Mouse (Mus musculus): Measurements from ENCODE around the gene Atp1a2.

The Atp1a2 gene

DNA sequence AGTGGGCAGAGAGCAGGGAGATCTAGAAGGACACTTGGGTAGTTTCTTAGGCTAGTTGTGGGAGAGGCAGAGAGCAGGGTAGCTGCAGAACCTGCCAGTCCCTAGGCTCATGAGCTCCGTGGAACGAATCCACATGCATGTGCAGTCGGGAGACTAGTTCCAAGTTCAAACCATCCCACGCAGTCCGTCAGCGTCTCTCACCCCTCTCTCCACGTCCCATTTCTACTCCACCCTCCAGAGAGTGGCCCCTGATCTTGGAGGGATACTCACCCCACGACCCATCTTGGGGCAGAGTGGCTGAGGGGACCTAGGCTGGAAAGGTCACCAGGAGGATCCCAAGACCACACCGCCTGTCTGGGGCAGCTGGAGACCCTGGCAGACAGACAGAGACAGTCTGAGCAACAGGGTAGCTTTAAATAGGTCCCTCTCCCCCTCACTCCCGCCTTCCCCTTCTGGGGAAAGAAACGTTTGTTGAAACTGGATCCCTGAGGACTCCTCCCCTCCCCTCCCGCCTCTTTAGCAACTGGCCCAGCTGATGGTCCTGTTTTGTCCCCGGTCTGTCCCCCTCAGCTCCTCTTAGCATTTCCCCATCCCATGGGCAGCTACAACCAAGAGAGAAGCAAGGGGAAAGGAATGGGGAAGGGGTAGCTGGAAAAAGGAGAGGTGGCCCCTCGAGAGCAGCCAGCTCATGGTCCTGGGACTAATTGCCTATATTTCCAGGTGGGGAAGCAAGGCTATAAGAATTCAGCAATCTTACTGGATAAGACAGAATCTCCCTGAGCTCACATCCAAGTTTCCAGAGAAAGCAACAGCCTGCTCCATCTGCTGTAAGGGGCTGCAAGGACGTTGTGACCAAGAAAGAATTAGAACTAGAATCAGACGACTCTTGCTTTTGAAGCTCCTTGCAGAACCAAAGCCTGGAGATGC, at the start of gene Atp1a2:
Atp1a2 (minus strand) TSS at position 454 of the 927 bp plus-strand sequence.
- in situ Hi-C loops (cut with MboI, MseI): no loop called here

DNA sequence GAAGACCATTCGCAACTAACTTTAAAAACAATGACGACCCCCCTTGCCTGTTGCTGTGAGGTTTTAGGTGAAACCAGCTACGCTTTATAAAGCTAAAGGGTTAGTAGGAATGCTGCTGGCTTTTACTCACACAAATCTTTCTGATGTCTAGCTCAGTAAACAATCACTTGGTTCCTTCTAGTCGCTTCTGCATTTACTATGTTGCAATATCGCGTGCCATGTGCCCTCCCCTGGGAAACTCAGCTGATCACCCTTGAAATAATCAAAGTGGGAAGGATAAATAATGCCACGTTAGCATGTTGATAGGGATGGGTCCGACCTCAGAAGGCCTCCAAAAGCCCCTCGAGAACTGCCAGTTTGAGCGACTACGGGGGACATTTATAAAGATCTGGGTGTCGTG, 49.5 kb upstream of the Atp1a2 start:
- in situ Hi-C loops (cut with MboI, MseI): no loop called here

DNA sequence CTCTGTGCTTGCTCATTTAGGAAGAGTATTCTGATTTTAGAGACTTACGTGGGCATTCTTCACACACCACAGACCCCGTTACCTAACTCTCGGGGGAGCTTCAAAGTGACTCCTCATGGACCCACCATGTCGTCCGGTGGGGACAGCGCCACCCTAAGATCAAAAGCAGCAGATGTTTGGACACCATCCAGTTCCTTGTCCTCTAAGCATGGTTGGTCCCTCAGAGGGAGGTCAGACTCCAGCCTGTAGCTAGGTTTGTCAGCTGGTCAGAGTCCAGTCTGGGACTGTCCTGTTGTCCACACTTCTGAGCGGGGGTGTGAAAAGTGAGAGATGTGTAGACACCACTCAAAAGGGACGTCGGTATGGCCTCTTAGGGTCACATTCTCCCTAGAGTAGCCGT, 48.8 kb upstream of the Atp1a2 start:
- in situ Hi-C loops (cut with MboI, MseI): no loop called here

DNA sequence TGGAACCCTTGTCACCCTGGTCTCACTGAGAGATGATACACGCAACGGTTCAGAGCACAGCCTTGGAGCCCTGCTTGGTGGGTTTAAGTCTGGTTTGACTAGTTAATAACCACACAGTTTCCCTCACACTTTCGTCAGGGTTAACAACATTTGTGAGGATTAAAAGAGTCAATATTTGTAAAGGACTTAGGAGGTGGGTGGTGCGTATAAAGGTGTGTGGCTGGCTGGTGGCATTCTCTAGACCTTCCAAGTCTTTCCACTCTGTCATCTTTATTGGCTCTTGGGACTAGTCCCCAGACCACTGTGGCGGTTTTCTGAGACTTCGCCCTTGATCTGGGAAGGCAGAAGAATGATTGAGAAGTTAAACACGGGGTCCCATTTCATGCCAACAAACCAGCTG, 47.0 kb upstream of the Atp1a2 start:
- in situ Hi-C loops (cut with MboI, MseI): no loop called here

DNA sequence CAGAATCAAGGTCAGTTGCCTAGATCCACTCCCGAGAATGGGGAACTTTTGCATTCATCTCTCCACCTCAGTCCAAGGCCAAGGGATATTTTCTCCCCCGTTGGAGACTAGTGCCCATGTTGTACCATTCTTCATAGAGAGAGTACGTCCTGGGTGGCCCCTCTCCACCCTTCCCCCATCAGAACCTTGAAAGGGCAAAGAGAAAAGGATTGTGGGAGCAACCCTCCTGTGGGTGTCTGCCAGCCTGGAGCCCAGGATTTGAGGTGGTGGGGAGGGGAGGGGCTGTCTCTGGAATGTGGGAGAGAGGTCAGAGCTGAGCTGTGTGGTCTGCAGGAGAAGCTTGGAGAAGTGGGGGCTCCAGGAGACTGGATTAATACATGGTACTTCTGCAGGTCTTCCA, 46.0 kb upstream of the Atp1a2 start:
- in situ Hi-C loops (cut with MboI, MseI): no loop called here

DNA sequence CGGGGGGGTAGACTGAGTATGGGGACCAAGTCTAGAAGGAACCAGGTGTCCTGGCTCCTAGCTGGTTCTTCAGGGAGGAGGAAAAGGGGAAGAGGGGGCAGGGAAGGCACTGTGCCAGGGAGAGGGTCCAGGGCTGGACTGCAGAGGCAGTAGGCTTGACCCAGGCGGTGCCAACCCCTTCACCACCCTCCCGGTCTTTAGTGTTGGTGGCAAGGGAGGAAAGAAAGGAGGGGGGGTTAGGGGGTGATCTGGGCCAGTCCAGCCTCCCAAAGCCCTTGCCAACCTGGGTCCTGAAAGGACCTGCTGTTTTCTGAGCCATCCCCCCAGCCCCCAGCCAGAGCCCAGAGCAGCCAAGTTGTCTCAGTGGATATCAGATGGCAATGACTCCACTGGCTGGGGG, 44.9 kb upstream of the Atp1a2 start:
- in situ Hi-C loops (cut with MboI, MseI): no loop called here

DNA sequence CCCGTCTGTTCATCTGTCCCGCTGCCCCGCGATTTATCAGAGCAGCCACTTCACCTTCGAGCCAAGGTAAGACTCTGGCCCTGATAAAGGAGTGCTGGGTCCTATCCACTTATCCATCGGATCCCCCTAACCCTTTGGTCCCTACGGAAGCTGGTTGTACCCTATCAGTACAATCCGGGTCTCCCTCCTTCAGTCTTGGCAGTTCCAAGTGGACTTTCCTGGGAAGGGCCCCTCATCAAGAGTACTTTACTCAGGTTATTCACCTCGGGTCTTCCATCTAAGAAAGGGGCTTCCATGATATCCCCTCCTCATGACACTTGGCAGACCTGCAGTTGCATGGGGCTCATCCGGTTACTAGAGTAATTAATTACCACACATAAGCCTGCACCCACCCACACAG, 43.5 kb upstream of the Atp1a2 start:
- in situ Hi-C loops (cut with MboI, MseI): no loop called here

DNA sequence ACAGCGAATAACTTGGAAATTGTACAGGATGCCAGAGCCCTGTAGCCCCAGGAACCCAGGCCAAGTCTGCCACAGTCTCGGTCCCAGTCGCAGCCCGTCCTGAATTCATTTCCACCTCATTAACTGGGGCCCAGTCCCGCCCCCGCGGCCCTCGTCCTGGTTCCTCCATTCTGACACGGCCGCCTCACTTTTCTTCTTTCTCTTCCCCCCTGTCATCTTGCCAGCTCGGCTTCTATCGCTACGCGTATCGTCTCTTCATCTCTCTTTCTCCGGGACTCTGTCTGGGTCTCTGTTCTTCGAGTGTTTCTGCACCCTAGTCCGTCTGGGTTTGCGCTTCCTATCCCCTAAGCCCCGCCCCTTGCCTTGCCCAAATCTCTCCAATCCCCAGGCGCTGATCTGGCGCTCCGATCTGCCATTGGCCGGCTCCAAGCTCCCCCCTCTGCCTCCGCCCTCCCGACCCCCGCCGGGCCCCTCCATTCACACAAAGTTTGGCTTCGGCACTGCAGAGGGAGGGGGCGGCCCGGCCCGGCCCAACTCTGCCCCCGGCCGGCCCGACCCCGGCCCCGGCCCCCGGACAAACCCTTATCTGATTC, 43.0 kb upstream of the Atp1a2 start, which contains the start of gene Kcnj10:
Kcnj10 (plus strand) TSS at position 482 of the 593 bp plus-strand sequence.
- in situ Hi-C loops (cut with MboI, MseI): no loop called here

DNA sequence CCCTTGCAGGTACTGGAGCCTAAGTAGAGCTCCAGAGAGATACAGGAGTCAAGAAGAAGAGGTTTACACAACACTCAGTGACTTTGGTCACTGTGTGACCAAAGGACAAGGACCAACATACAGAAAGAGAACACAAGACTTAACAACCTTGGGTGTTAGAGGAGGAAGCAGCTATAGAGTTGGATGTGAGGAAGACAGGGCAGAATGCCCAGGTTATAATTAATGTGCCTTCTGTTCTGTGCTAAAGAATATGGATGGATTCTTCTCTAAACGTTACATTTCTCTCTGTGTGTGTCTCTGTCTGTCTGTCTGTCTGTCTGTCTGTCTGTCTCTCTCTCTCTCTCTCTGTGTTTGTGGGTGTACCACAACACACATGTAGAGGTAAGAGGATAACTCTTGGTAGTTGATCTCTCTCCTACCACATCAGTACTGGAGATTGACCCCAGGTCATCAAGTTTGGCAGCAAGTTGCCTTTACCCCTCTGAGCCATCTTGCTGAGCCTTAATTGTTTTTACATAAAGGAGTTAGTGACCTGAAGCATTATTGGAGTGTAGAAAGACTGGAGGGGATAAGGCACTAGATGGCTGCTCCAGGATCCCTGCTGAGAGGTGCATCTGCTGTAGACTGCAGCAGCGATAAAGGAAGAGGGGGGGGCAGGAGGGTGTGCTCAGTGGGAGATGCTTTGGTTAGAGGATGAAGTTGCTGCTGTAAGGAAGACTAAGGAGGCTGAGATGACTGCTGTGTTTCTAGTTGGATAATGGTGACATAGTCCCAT, 39.7 kb upstream of the Atp1a2 start:
- in situ Hi-C loops (cut with MboI, MseI): no loop called here

DNA sequence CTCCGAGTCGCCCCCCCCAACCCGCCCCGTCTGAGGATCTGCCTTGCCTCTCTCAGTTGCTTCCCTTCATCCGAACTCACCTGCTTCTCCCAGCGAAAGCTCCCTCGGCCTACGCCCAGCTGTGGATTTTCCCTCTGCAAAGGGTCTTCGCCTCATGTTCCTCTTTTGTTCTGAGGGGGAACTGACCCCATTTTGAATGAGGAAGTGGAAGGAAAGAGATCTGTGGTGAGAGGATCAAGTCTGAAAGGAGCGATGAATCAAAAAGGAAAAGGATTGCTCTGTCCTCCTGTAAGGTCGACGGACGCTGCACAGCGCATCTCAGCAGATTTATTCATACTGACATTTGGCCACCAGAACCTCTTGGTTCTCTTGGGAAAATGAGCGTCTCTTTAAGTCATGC, 37.9 kb upstream of the Atp1a2 start:
- in situ Hi-C loops (cut with MboI, MseI): no loop called here

DNA sequence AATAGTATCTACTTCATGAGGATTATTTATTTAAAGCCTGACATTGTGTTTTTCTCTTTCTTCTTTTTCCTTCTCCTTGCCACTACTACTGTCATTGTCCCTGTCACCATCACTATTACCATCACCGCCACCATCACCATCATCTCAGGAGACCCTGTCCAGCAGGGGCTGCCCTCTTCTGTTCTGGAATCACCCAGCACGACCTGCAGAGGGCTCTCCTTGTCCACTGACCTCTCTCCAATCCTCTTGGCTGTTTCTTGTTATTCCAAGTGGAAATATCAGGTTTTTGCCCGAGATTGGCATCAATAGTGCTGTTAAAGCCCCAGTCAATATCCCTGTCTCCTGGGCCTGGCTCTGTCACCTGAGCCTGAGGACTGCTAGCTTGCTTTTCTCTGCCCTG, 35.6 kb upstream of the Atp1a2 start:
- in situ Hi-C loops (cut with MboI, MseI): no loop called here

DNA sequence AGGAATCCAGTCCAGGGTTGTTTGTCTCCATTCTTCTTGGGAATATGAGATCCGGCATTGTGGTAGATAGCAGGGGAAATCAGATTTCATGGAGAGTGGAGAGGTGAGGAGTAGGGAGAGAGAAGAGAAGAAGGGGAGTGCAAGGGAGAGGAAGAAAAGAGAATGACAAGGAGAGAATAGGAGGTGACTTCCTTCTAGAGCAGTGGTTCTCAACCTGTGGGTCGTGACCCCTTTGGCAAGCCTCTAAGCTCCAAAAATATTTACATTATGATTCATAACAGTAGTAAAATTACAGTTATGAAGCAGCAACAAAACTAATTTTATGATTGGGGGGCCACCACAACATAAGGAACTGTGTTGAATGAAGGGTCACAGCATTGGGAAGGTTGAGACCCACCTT, 35.1 kb upstream of the Atp1a2 start:
- in situ Hi-C loops (cut with MboI, MseI): no loop called here

DNA sequence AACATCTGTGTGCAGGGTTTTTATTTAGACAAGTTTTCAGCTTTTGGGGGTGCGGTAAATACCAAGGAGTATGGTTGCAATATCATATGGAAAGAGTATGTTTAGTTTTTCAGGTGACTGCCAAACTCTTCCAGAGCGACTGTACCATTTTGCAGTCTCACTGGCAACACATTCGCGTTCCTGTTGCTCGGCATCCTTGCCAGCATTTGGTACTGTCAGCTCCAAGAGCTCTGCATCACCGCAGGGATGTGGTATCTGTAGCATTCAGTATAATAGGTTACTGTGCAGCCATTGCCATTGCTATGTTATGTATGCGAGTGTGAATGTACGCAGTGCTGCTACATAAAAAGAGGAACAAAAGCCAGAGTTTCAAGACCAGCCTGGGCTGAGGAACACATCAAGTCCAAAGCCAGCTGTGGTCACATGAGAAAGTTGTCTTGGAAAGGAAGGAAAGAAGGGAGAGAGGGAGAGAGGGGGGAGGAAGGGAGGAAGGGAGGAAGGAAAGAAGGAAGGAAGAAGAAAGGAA, 33.6 kb upstream of the Atp1a2 start:
- in situ Hi-C loops (cut with MboI, MseI): no loop called here

DNA sequence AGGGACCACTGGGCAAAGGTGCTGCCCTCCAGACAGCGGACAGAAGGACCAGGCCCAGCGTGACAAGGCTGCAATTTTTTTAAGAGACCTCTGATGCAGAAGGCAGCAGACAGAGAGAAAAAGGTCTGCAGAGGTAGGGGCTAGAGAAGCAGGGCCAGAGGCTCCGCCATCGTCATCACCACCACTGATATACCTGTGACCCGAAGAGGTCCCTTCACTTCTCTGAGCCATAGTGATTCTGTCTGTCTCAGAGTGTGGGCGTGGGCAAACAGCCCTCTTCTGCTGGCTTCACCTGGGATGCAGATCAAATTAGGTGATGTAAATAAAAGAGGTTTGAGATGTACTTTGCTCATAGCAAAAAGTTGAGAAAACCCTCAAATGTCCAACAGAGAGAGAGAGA, 31.8 kb upstream of the Atp1a2 start:
- in situ Hi-C loops (cut with MboI, MseI): no loop called here

DNA sequence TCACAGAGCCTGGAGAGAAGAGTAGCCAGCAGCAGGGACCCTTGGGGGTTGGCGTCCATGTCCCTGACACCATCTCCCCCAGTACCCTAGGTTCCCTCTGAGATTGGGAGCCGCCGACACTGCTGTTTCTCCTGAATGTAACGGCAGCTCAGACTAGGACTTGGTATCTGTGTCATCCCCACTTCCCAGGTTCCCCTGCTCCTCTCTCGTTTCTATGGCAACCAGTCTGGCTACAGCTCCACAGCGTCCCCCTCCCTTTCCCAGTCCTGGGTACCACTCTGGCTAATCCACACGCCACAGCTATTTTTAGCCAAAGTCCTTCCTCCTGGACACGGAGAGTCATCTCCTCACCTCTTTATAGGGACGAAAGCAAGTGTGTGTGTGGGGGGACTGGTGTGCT, 31.3 kb upstream of the Atp1a2 start, which contains the start of gene Kcnj9:
Kcnj9 (minus strand) TSS at position 188 of the 400 bp plus-strand sequence.
- in situ Hi-C loops (cut with MboI, MseI): no loop called here

DNA sequence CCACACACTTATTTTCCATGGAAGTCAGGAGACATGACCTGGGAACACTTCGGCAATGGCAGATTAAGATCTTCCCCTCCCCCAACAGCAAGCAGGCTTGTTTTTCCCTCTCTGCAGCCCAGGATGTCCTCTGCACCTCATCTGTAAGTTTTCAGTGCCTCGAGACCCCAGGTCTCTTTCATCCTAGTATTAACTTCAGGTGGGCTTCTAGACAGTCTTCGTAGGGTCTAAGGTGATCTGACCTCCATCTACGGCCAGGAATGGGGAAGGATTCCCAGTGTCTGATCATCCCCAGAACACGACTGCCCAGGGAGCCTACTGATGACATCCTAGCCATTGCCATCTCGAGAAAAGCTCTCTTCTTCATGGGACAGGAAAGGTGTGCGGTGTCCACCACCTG, 30.6 kb upstream of the Atp1a2 start:
- in situ Hi-C loops (cut with MboI, MseI): no loop called here

DNA sequence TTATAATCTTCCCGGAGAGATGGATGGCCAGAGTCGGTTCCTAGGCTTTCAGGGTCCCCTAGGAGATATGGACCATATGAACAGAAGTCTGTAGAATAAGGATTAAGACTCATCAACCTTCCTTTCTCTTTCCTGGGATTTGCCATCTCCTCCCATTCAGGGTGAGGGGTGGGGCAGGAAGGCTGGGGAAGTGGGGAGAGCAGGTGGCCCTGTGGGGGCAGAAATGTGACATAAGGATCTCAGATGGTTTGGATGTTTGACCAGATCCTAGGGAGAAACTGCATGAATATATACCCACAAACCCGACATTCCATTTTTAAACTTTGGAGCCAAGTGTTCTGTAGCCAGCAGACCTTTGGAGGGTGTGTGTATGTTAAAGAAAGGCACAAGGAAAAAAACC, 30.2 kb upstream of the Atp1a2 start:
- in situ Hi-C loops (cut with MboI, MseI): no loop called here

DNA sequence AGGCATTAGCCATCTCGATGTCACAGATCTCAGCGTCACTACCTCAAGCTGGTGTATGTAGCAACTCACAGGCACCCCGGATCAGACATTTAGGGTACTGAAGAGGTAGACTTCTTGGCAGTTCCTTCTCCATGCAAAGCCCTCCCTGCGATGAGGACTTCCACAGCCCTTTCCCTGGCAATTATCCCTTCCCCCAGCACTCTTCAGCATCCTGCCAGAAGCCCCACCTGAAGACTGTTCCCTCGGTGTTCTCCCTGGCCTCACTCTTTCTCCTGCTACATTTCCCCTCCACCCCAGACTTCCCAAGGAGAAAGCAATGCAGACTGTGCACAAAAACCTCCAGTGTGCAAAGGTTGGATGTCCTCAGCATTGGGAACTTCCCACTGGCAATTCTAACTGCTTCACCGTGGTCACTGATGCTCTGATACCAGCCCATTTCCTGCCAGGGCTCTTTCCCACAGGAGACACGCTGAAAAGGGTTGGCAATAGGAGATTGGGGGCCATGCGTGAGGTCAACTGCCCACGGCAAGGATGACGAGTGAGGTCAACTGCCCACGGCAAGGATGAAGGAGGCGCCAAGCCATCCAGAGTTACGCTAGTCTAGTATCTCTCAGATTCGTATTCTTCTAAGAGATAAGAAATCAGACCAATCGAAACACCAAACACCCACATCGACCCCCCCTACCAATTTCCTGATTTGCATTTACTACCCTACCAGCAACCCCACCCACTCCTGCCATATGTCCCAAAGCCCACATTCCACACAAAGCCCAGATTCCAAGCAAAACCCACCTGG, 29.5 kb upstream of the Atp1a2 start:
- in situ Hi-C loops (cut with MboI, MseI): no loop called here

DNA sequence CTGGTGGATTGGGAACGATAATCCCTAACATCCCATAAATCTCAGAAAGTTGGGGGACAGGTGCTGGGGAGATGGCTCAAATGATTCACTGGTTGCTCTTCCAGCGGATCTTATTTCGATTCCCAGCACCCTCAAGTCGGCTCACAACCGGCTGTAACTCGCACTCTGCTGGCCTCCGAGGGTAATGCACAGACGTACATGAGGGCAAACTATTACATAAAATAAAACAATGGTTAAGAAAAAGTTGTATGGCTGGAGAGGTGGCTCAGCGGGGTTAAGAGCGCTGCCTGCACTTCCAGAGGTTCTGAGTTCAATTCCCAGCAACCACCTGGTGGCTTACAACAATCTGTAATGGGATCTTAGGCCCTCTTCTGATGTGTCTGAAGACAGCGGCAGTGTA, 28.8 kb upstream of the Atp1a2 start:
- in situ Hi-C loops (cut with MboI, MseI): no loop called here

DNA sequence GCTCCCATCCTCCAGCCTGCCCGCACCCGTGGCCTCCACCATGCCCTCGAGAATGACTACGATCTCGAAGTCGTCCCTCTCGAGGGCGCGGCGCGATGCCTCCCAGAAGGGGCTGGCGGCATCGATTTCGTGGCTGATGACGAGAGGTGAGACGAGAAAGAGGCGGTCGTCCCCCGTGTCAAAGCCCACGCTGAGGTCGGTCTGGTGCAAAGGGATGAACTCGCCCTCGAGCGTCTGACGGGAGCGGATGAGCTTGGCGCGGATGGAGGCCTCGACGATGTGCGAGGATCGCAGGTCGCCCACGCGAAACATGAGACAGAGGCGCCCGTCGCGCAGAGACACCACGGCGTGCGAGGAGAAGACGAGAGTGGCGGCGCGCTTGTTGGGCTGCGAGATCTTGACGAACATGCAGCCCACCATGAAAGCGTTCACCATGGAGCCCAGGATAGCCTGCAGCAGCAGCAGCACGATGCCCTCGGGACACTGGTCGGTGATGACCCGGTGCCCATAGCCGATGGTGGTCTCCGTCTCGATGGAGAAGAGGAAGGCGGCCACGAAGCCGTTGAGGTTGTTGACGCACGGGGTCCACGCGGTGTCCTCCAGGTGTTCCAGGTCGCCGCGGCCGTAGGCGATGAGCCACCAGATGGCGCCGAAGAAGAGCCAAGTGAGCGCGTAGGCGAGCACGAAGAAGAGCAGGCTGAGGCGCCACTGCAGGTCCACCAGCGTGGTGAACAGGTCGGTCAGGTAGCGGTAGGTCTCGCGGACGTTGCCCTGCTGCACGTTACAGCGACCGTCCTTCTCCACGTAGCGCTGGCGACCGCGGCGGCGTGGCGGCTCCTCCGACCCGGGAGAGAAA, 28.0 kb upstream of the Atp1a2 start:
- in situ Hi-C loops (cut with MboI, MseI): no loop called here

Measured in regulatory T cell (primary cell).